Mouse (Mus musculus) myocyte (in vitro differentiated cells): Measurements from ENCODE around the gene a. TPM values are rescaled to one million over a fixed set of nuclear protein-coding genes. Genes with fewer than 3 reads are reported as not detected.
"Not testable (repeated sequence)": the region's sequence is repeated elsewhere in the genome, so short reads cannot be mapped to it uniquely, and the experiment has no call there.

Source experiments
- H3K27me3 ChIP-seq: one replicate; pipeline ENCODE4 v1.6.1; 2011; ENCODE audit not compliant: control insufficient read depth, insufficient read depth, insufficient read length
- H3K36me3 ChIP-seq: one replicate; pipeline ENCODE4 v1.6.1; 2011; ENCODE audit not compliant: control insufficient read depth, insufficient read depth
- H3K4me2 ChIP-seq: one replicate; pipeline ENCODE4 v1.6.1; 2011; ENCODE audit warnings: low read depth, control low read depth
- H3K4me3 ChIP-seq: one replicate; pipeline ENCODE4 v1.5.1; 2011; ENCODE audit warnings: mild to moderate bottlenecking, control low read depth, moderate library complexity
- H3K79me2 ChIP-seq: one replicate; pipeline ENCODE4 v1.6.1; 2011; ENCODE audit not compliant: control insufficient read depth, insufficient read depth
- H3ac ChIP-seq: one replicate; pipeline ENCODE4 v1.6.1; 2011; ENCODE audit not compliant: control insufficient read depth, insufficient read length
- CEBPB ChIP-seq: IDR thresholded peaks from 2 replicates; pipeline ENCODE4 v1.6.1; 2011; ENCODE audit warnings: mild to moderate bottlenecking, moderate library complexity; ENCODE audit not compliant: poor library complexity, insufficient read depth, severe bottlenecking
- E2F4 ChIP-seq: IDR thresholded peaks from one replicate; pipeline ENCODE4 v1.6.1; 2011; ENCODE audit warnings: mild to moderate bottlenecking, control low read depth, moderate library complexity; ENCODE audit not compliant: insufficient read depth
- MAX ChIP-seq: IDR thresholded peaks from one replicate; pipeline ENCODE4 v1.6.1; 2011; ENCODE audit warnings: low read depth, mild to moderate bottlenecking, control low read depth
- MYOD1 ChIP-seq, 3 experiments: IDR thresholded peaks; one replicate each; pipeline ENCODE4 v1.6.1; 2011; ENCODE audit warnings: control low read depth in 2 of 3, low read depth in 2 of 3, mild to moderate bottlenecking in 2 of 3, moderate library complexity in 1 of 3; ENCODE audit not compliant: insufficient read length in 2 of 3, control insufficient read depth in 1 of 3
- MYOG ChIP-seq, 3 experiments: IDR thresholded peaks; one replicate each; pipeline ENCODE4 v1.6.1; 2011; ENCODE audit warnings: control low read depth in 2 of 3, low read depth in 2 of 3, mild to moderate bottlenecking in 2 of 3; ENCODE audit not compliant: insufficient read length in 2 of 3, control insufficient read depth in 1 of 3, insufficient read depth in 1 of 3
- POLR2A ChIP-seq: IDR thresholded peaks from one replicate; pipeline ENCODE4 v1.6.1; 2011; ENCODE audit warnings: low read depth, mild to moderate bottlenecking, control low read depth, moderate library complexity; ENCODE audit not compliant: insufficient read length
- POLR2AphosphoS2 ChIP-seq: IDR thresholded peaks from one replicate; pipeline ENCODE4 v1.6.1; 2011; ENCODE audit warnings: low read depth, control low read depth; ENCODE audit not compliant: insufficient read length
- REST ChIP-seq: IDR thresholded peaks from one replicate; pipeline ENCODE4 v1.6.1; 2011; ENCODE audit warnings: mild to moderate bottlenecking, control low read depth, moderate library complexity; ENCODE audit not compliant: insufficient read depth, insufficient read length
- SRF ChIP-seq: IDR thresholded peaks from one replicate; pipeline ENCODE4 v1.6.1; 2011; ENCODE audit warnings: low read depth; ENCODE audit not compliant: control insufficient read depth, insufficient read length
- TCF12 ChIP-seq: IDR thresholded peaks from one replicate; pipeline ENCODE4 v1.6.1; 2011; ENCODE audit warnings: mild to moderate bottlenecking, control low read depth; ENCODE audit not compliant: poor library complexity, insufficient read depth, severe bottlenecking
- TCF3 ChIP-seq: IDR thresholded peaks from one replicate; pipeline ENCODE4 v1.6.1; 2011; ENCODE audit warnings: low read depth, control low read depth; ENCODE audit not compliant: insufficient read length
- USF1 ChIP-seq: IDR thresholded peaks from one replicate; pipeline ENCODE4 v1.6.1; 2011; ENCODE audit warnings: low read depth, mild to moderate bottlenecking, control low read depth, moderate library complexity
- polyA plus RNA-seq: library from polyadenylated mRNA; unstranded; fragments of >200 nt; fragmentation: generic; extraction: Trizol; gene quantifications from one replicate; pipeline ENCODE4 v1.2.1, GENCODE M21; 2012; ENCODE audit warnings: missing spikeins

The a gene
- polyA plus RNA-seq, 1 experiment, result not detected

GRCm38 (mm10) chr2:155052681-155053080, 261.5 kb downstream of the a start:
- H3K36me3 ChIP-seq, result no peaks in the 10 kb centered on the region
- no peaks in the 10 kb centered on the region for H3K27me3 ChIP-seq
- no peak for TF ChIP-seq TCF3
- TF ChIP-seq MYOD1 (IDR thresholded peaks at IDR 0.05; ENCODE audit: control insufficient read depth in 1 of 3, insufficient read length in 2 of 3, low read depth in 2 of 3), result no peak
- no peak for TF ChIP-seq POLR2AphosphoS2
- no peak for TF ChIP-seq SRF
- TF ChIP-seq TCF12, result no peak
- no peak for TF ChIP-seq MYOG (IDR thresholded peaks at IDR 0.05; ENCODE audit: control insufficient read depth in 1 of 3, insufficient read depth in 1 of 3, insufficient read length in 2 of 3, low read depth in 2 of 3)
- TF ChIP-seq MAX, result no peak
- no peak for TF ChIP-seq E2F4
- no peak for TF ChIP-seq USF1
- TF ChIP-seq CEBPB, result no peak
- TF ChIP-seq POLR2A, result no peak
- TF ChIP-seq REST, result no peak
- H3ac ChIP-seq, result no peak overlapping the region
- no peaks in the 10 kb centered on the region for H3K79me2 ChIP-seq
- no peak overlapping the region for H3K4me2 ChIP-seq
- no peak overlapping the region for H3K4me3 ChIP-seq

GRCm38 (mm10) chr2:155053512-155053911, 262.3 kb downstream of the a start:
- H3K4me2 ChIP-seq, H3ac ChIP-seq, H3K79me2 ChIP-seq, H3K4me3 ChIP-seq, H3K27me3 ChIP-seq, H3K36me3 ChIP-seq: not testable (repeated sequence)

- Histone ChIP-seq H3K79me2 (no peaks in the 10 kb centered on the region), H3K27me3 (no peaks in the 10 kb centered on the region), H3ac (no peak overlapping the region), H3K4me2 (no peak overlapping the region), H3K36me3 (no peaks in the 10 kb centered on the region), H3K4me3 (no peak overlapping the region)
- TF ChIP-seq TCF3 (no peak), USF1 (no peak), MAX (no peak), POLR2AphosphoS2 (no peak), TCF12 (no peak), MYOG (IDR thresholded peaks at IDR 0.05; ENCODE audit: control insufficient read depth in 1 of 3, insufficient read depth in 1 of 3, insufficient read length in 2 of 3, low read depth in 2 of 3) (no peak), POLR2A (no peak), REST (no peak)
Observed at GRCm38 (mm10) chr2:155054672-155055071, 263.5 kb downstream of the a start.

DNA sequence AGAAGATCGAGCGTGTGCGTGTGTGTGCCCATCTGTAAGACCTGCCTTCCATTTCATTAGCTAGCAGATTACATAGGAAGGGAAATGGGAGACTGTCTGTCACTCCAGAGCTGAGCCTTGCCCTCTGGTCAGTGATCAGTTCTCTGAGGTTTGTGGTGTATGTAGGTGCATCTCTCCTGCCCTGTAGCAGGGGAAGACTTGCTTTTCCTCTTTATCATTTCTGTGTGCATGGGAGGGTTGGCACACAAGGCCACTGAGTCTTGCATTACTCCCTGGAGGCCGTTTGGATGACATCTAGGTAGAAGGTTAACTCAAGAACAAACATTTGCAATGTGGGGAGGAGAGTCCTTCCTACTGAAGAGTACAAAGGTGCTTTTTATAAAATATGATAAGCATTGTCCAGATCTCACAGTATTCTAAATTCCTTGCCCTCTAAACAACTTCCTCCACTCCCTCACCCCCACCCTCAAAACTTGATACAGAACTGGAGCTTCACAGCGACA, 264.9 kb downstream of the a start:
- Histone ChIP-seq H3K4me3 (no peak overlapping the region), H3K27me3 (no peaks in the 10 kb centered on the region), H3K79me2 (no peaks in the 10 kb centered on the region), H3K4me2 (no peak overlapping the region), H3ac (no peak overlapping the region), H3K36me3 (no peaks in the 10 kb centered on the region)
- TF ChIP-seq E2F4 (no peak), REST (no peak), USF1 (no peak), MYOD1 (IDR thresholded peaks at IDR 0.05; ENCODE audit: control insufficient read depth in 1 of 3, insufficient read length in 2 of 3, low read depth in 2 of 3) (no peak), MYOG (IDR thresholded peaks at IDR 0.05; ENCODE audit: control insufficient read depth in 1 of 3, insufficient read depth in 1 of 3, insufficient read length in 2 of 3, low read depth in 2 of 3) (no peak), TCF12 (no peak), TCF3 (no peak), SRF (no peak), POLR2AphosphoS2 (no peak), MAX (no peak), CEBPB (no peak), POLR2A (no peak)

DNA sequence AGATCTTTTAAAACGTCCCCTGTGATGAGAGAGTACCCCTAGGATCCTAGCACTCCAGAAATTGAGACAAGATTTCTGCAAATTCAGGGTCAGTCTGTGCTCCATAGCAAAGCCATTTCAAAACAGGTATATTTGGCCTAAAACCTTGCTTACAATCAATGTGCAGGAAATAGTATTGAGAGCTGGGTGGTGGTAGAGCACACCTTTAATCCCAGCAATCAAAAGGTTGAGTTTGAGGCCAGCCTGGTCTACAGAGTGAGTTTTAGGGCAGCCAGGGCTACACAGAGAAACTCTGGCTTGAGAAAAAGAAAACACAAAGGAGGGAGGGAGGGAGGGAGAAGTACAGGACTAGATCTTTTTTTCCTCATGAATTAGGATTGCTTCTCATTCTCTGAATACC, 266.2 kb downstream of the a start:
- H3K4me3 ChIP-seq, result no peak overlapping the region
- no peaks in the 10 kb centered on the region for H3K27me3 ChIP-seq
- TF ChIP-seq CEBPB, result no peak
- no peak overlapping the region for H3ac ChIP-seq
- H3K36me3 ChIP-seq, result peaks cover 2% of the 10 kb centered on the region
- H3K4me2 ChIP-seq, result no peak overlapping the region
- H3K79me2 ChIP-seq, result no peaks in the 10 kb centered on the region

- H3K36me3 ChIP-seq, result peaks cover 4% of the 10 kb centered on the region
- H3ac ChIP-seq, result no peak overlapping the region
- H3K4me2 ChIP-seq, result no peak overlapping the region
- H3K4me3 ChIP-seq, result no peak overlapping the region
- no peaks in the 10 kb centered on the region for H3K27me3 ChIP-seq
- H3K79me2 ChIP-seq, result peaks cover 43% of the 10 kb centered on the region
- TF ChIP-seq TCF3, result no peak
- no peak for TF ChIP-seq USF1
- TF ChIP-seq TCF12, result no peak
- no peak for TF ChIP-seq SRF
- TF ChIP-seq MAX, result no peak
- no peak for TF ChIP-seq MYOG (IDR thresholded peaks at IDR 0.05; ENCODE audit: control insufficient read depth in 1 of 3, insufficient read depth in 1 of 3, insufficient read length in 2 of 3, low read depth in 2 of 3)
- no peak for TF ChIP-seq REST
- TF ChIP-seq CEBPB, result no peak
- TF ChIP-seq E2F4, result no peak
- no peak for TF ChIP-seq POLR2AphosphoS2
- no peak for TF ChIP-seq POLR2A
- no peak for TF ChIP-seq MYOD1 (IDR thresholded peaks at IDR 0.05; ENCODE audit: control insufficient read depth in 1 of 3, insufficient read length in 2 of 3, low read depth in 2 of 3)
Observed at GRCm38 (mm10) chr2:155071027-155071426, 279.8 kb downstream of the a start.
